Mouse (Mus musculus) olfactory bulb, adult 2 months (tissue): ENCODE data around the gene Syn3.

Source experiments
- CTCF ChIP-seq: fragments of 200-500 bp; IDR thresholded peaks from 2 replicates; pipeline ENCODE4 v1.5.1; 2012; ENCODE audit warnings: low read depth, mild to moderate bottlenecking, low read length, moderate library complexity; ENCODE audit not compliant: insufficient read depth
- POLR2A ChIP-seq: fragments of 200-500 bp; IDR thresholded peaks from 2 replicates; pipeline ENCODE4 v1.6.1; 2012; ENCODE audit warnings: mild to moderate bottlenecking, low read depth, low read length, moderate library complexity; ENCODE audit not compliant: insufficient read depth

DNA sequence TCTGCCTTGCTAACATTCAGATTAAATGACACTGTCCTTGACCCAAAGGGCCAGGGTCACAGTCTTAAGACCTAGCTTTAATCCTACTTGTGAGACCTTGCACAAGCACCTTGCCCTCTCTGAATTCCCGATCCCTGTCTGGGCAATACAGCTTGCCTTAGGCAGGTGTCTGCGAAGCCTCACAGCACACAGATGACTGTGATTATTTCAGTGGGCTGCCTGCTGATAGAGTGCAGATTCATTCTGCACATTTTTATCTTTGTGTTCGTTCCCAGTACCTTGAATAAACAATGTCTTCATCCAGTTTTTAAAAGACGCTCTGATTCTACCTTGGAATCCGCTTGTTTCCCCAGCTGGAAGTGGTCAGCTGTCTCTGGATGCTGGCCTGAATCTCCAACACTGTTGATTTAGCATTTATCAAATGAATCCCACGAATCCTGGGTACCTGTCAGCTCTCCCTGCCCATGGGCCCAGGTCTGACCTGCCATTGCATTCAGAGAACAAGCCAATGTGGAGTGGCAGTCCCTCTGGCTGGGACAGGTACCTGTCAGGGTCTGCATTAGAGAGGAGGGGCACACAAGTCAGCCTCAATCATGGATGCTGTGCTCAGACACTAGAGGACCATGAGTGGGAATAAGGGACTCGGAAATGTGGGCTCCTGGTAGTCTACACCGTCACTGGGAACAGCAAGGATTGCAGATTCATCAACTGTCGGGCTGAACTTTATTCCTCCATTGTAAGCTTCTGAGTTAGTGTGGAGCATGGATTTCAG, 117.4 kb downstream of the Syn3 start:
- TF ChIP-seq CTCF (no peak), POLR2A (no peak)
